Mouse (Mus musculus): ENCODE data around the gene Wdr74. TPM values are rescaled to one million over a fixed set of nuclear protein-coding genes. Genes with fewer than 3 reads are reported as not detected.
"Not testable (repeated sequence)": the region's sequence is repeated elsewhere in the genome, so short reads cannot be mapped to it uniquely, and the experiment has no call there.

Gene Wdr74
- polyA plus RNA-seq, 1 experiment: 97.0 TPM

DNA sequence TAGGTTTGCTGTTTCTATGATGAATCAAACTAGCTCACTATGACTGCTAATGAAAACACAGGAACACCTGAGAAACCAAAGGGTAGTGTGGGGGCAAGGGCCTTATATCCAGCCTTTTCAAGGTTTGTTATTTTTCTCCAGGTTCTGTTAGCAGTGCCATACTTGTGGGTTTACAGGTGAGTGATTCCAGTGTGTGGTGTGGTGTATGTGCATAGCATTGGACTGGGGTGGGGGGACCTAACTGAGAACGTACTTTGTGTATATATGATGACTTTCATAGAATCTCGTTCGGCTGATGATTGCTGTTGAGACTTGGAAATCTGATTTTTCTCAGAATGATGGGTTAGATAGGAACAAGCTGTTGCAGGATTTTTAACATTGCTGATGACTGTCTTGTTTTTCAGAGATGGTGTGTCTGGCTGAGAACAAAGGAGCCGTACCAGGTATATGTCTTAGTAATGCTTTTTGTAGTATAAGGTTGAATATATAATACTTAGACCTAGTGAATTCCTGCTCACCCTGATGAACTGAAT, 10.5 kb upstream of the Wdr74 start:
- Histone ChIP-seq H3K27ac (ENCODE audit: insufficient read depth, low read length) (peak overlapping the region; percentile 94), H3K4me1 (ENCODE audit: control insufficient read depth, insufficient read depth, low read length) (no peaks in the 10 kb centered on the region), H3K4me3 (ENCODE audit: low read depth, low read length) (peak overlapping the region; percentile 96), H3K9ac (ENCODE audit: low read depth, poor library complexity, severe bottlenecking) (peak overlapping the region; percentile 100), H3K36me3 (ENCODE audit: control insufficient read depth, insufficient read depth, low read length, poor library complexity, severe bottlenecking) (peaks cover 36% of the 10 kb centered on the region), H3K9me3 (replicated peaks; ENCODE audit: control insufficient read depth, insufficient read depth, low read length, poor library complexity, severe bottlenecking) (no peaks in the 10 kb centered on the region), H3K27me3 (ENCODE audit: control insufficient read depth, insufficient read depth, low read length, poor library complexity, severe bottlenecking) (no peaks in the 10 kb centered on the region)
- no peak for TF ChIP-seq CTCF (IDR thresholded peaks at IDR 0.05; ENCODE audit: low read depth, low read length)
- no peak for TF ChIP-seq POLR2A (IDR thresholded peaks at IDR 0.05; ENCODE audit: insufficient read depth, low read length)
- no peak for TF ChIP-seq EP300 (IDR thresholded peaks at IDR 0.05; ENCODE audit: insufficient read depth, low read depth, low read length)

DNA sequence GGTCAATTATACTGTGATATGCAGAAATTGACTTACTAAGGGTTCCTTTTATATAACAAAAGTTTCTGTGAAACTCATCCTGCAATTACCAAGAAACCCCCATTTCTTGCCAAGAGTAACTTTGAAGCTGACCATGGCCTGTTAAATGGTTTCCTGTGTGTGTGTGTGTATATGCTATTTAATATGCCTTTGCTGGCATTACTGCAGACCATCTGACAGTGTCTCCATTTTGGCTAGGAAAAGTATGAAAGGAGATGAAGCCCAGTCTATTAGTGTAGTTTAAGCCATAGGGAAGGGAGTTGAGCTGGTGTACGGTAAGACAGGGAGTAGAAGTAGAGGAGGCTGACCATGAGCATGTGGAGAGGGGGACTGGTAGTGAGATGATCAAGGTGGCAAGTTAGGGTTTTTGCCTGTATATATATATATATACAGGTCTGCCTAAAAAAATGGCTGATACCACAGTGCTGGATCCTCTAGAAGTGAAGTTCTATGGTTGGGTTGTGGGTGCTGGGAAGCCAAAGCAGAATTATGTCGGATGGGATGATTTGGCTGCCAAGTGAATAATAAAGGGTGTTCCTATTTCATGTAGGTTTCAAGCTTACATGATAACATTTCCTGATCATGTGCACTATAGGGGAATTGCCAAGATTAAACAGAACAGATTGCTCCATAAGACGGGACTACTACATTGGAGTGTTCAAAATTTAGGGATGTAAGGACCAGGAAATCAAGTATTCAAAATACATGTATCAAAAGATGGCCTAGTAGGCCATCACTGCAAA, 8.8 kb upstream of the Wdr74 start:
- Histone ChIP-seq H3K27me3 (ENCODE audit: control insufficient read depth, insufficient read depth, low read length, poor library complexity, severe bottlenecking) (no peaks in the 10 kb centered on the region), H3K27ac (ENCODE audit: insufficient read depth, low read length) (0 out of 2 replicates have a peak overlapping the region, but pooled peaks have one; percentile 24), H3K9ac (ENCODE audit: low read depth, poor library complexity, severe bottlenecking) (0 out of 2 replicates have a peak overlapping the region, but pooled peaks have one; percentile 100), H3K36me3 (ENCODE audit: control insufficient read depth, insufficient read depth, low read length, poor library complexity, severe bottlenecking) (peaks cover 36% of the 10 kb centered on the region), H3K4me3 (ENCODE audit: low read depth, low read length) (no peak overlapping the region), H3K9me3 (replicated peaks; ENCODE audit: control insufficient read depth, insufficient read depth, low read length, poor library complexity, severe bottlenecking) (no peaks in the 10 kb centered on the region), H3K4me1 (ENCODE audit: control insufficient read depth, insufficient read depth, low read length) (no peaks in the 10 kb centered on the region)
- TF ChIP-seq POLR2A (IDR thresholded peaks at IDR 0.05; ENCODE audit: insufficient read depth, low read length) (no peak), CTCF (IDR thresholded peaks at IDR 0.05; ENCODE audit: low read depth, low read length) (no peak), EP300 (IDR thresholded peaks at IDR 0.05; ENCODE audit: insufficient read depth, low read depth, low read length) (no peak)

DNA sequence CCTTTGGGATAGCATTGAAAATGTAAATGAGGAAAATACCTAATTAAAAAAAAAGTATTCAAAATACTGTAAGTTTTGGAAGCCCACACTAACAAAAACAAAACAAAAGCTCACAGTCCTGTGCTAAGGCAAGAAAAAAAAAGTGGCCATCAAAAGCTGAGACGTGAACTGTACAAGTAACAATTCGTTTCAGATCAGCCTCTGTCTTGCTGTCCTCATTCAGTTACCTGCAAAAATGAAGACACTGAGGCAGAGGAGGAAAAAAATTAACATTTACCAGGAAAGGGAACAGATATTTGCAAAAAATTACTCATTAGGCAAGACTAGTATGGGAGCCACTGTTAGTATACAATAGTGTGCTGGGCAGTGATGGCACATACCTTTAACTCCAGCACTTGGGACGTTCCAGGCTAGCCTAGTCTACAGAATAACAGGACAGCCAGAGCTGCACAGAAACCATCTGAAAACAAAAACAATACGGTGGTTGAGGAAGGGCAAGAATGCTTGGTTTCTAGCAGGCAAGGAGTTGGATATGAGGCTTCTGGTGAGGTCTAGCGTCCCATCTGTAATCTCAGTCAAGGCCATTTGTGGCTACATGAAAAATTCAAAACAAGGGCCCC, 8.0 kb upstream of the Wdr74 start:
- H3K36me3 ChIP-seq (ENCODE audit: control insufficient read depth, insufficient read depth, low read length, poor library complexity, severe bottlenecking): peaks cover 36% of the 10 kb centered on the region
- TF ChIP-seq EP300 (IDR thresholded peaks at IDR 0.05; ENCODE audit: insufficient read depth, low read depth, low read length) (no peak), POLR2A (IDR thresholded peaks at IDR 0.05; ENCODE audit: insufficient read depth, low read length) (no peak), CTCF (IDR thresholded peaks at IDR 0.05; ENCODE audit: low read depth, low read length) (no peak)
- H3K27me3 ChIP-seq (ENCODE audit: control insufficient read depth, insufficient read depth, low read length, poor library complexity, severe bottlenecking): no peaks in the 10 kb centered on the region
- peak overlapping the region; percentile 60; the same call in 1 of the 2 replicates for H3K27ac ChIP-seq (ENCODE audit: insufficient read depth, low read length)
- no peak overlapping the region for H3K9ac ChIP-seq (ENCODE audit: low read depth, poor library complexity, severe bottlenecking)
- H3K4me1 ChIP-seq (ENCODE audit: control insufficient read depth, insufficient read depth, low read length): no peaks in the 10 kb centered on the region
- H3K9me3 ChIP-seq (replicated peaks; ENCODE audit: control insufficient read depth, insufficient read depth, low read length, poor library complexity, severe bottlenecking): no peaks in the 10 kb centered on the region
- H3K4me3 ChIP-seq (ENCODE audit: low read depth, low read length): no peak overlapping the region

DNA sequence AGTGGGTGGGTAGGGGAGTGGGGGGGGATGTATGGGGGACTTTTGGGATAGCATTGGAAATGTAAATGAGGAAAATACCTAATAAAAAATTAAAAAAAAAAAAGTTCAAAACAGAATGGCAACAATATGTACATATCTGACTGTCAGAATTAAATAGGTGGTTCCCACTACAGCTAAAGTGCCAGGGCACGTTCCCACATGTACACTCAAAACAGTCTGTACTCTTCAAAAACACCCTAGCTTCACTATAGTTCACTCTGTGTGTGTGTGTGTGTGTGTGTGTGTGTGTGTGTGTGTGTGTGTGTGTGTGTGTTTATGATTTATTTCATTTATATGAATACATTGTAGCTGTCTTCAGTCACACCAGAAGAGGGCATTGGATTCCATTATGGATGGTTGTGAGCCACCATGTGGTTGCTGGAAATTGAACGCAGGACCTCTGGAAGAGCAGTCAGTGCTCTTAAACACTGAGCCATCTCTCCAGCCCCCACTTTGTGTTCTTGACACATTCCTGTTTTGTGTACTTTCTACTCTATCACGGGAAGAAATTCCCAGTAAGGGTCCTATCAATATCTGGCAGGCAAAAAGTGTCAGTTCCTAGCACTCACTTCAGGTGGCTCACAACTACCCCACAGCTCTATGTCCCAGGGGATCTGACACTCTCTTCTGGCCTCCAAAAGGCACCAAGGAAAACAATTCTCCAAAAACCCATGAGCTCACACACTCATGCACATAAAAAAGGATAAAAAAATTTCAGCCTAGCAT, 7.1 kb upstream of the Wdr74 start:
- not testable (repeated sequence) for H3K27ac ChIP-seq (ENCODE audit: insufficient read depth, low read length); H3K9ac ChIP-seq (ENCODE audit: low read depth, poor library complexity, severe bottlenecking); H3K9me3 ChIP-seq (replicated peaks; ENCODE audit: control insufficient read depth, insufficient read depth, low read length, poor library complexity, severe bottlenecking); H3K27me3 ChIP-seq (ENCODE audit: control insufficient read depth, insufficient read depth, low read length, poor library complexity, severe bottlenecking); H3K4me1 ChIP-seq (ENCODE audit: control insufficient read depth, insufficient read depth, low read length); H3K4me3 ChIP-seq (ENCODE audit: low read depth, low read length)
- H3K36me3 ChIP-seq (ENCODE audit: control insufficient read depth, insufficient read depth, low read length, poor library complexity, severe bottlenecking): peaks cover 36% of the 10 kb centered on the region

DNA sequence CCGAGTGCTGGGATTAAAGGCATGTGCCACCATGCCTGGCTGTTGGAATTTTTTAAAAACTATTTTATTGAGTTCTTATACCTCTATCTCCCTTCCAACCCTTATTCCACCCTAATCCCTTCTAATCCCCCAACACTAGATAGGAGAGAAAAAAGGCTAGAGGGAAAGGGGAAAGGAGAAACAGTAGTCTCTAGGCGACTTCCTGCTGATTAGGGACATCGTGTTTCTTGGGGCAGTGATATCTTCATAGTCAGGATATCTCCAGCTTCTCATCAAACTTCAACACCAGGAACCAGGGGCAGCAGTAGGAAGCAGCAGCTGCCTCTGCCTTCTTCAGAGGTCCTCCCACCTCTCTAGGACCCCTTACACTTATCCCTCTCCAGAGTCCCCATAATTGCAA, 1.3 kb upstream of the Wdr74 start:
- TF ChIP-seq EP300 (IDR thresholded peaks at IDR 0.05; ENCODE audit: insufficient read depth, low read depth, low read length): no peak
- TF ChIP-seq POLR2A (IDR thresholded peaks at IDR 0.05; ENCODE audit: insufficient read depth, low read length): no peak
- no peak for TF ChIP-seq CTCF (IDR thresholded peaks at IDR 0.05; ENCODE audit: low read depth, low read length)
- no peak overlapping the region for H3K9ac ChIP-seq (ENCODE audit: low read depth, poor library complexity, severe bottlenecking)
- H3K36me3 ChIP-seq (ENCODE audit: control insufficient read depth, insufficient read depth, low read length, poor library complexity, severe bottlenecking): peaks cover 20% of the 10 kb centered on the region
- no peaks in the 10 kb centered on the region for H3K9me3 ChIP-seq (replicated peaks; ENCODE audit: control insufficient read depth, insufficient read depth, low read length, poor library complexity, severe bottlenecking)
- no peaks in the 10 kb centered on the region for H3K27me3 ChIP-seq (ENCODE audit: control insufficient read depth, insufficient read depth, low read length, poor library complexity, severe bottlenecking)
- no peaks in the 10 kb centered on the region for H3K4me1 ChIP-seq (ENCODE audit: control insufficient read depth, insufficient read depth, low read length)
- H3K27ac ChIP-seq (ENCODE audit: insufficient read depth, low read length): no peak overlapping the region
- H3K4me3 ChIP-seq (ENCODE audit: low read depth, low read length): no peak overlapping the region
